Mouse (Mus musculus) lung, postnatal 0 days (tissue): ENCODE results near the gene Cmtm8. TPM values are rescaled to one million over a fixed set of nuclear protein-coding genes. Genes with fewer than 3 reads are reported as not detected.

Experiments
- ATAC-seq: fragments of 200-750 bp; cut with Nextera tagmentation; 2 replicates; pipeline ENCODE4 v1.8.0; 2017; ENCODE audit warnings: moderate library complexity
- DNase-seq: peaks from one replicate; pipeline ENCODE4 v3.0.0-alpha.2; 2016; ENCODE audit warnings: low spot score
- H3K27ac ChIP-seq: fragments of 300-500 bp; sonication (generic); 2 replicates; pipeline ENCODE4 v1.5.1; 2014; ENCODE audit warnings: antibody characterized with exemption, mild to moderate bottlenecking, low read length, mixed read lengths
- H3K27me3 ChIP-seq: fragments of 300-500 bp; sonication (generic); replicated peaks from 2 replicates; pipeline ENCODE4 v1.6.1; 2014; ENCODE audit warnings: low read length, mixed read lengths; ENCODE audit not compliant: insufficient read depth
- H3K36me3 ChIP-seq: fragments of 300-500 bp; sonication (generic); 2 replicates; pipeline ENCODE4 v1.6.1; 2014; ENCODE audit warnings: low read length, mixed read lengths; ENCODE audit not compliant: insufficient read depth
- H3K4me1 ChIP-seq: fragments of 300-500 bp; sonication (generic); 2 replicates; pipeline ENCODE4 v1.6.1; 2014; ENCODE audit warnings: antibody characterized with exemption, low read depth, low read length, mixed read lengths; ENCODE audit not compliant: insufficient read depth
- H3K4me2 ChIP-seq: fragments of 300-500 bp; sonication (generic); replicated peaks from 2 replicates; pipeline ENCODE4 v1.6.1; 2014; ENCODE audit warnings: low read depth, mild to moderate bottlenecking, low read length, moderate library complexity, mixed read lengths
- H3K4me3 ChIP-seq: fragments of 300-500 bp; sonication (generic); 2 replicates; pipeline ENCODE4 v1.5.1; 2014; ENCODE audit warnings: low read depth, low read length
- H3K9ac ChIP-seq: fragments of 300-500 bp; sonication (generic); replicated peaks from 2 replicates; pipeline ENCODE4 v1.6.1; 2014; ENCODE audit warnings: low read depth, mild to moderate bottlenecking
- H3K9me3 ChIP-seq: fragments of 300-500 bp; sonication (generic); 2 replicates; pipeline ENCODE4 v1.6.1; 2016; ENCODE audit warnings: low read length, mixed read lengths
- CTCF ChIP-seq: IDR thresholded peaks from 2 replicates; pipeline ENCODE4 v1.5.1; 2016; ENCODE audit warnings: antibody characterized with exemption, mild to moderate bottlenecking
- EP300 ChIP-seq: IDR thresholded peaks from 2 replicates; pipeline ENCODE4 v1.6.1; 2016; ENCODE audit warnings: antibody characterized with exemption, mild to moderate bottlenecking, control low read depth
- WGBS: fragments of 180-500 bp; shearing (Covaris S2); extraction: QIAGEN DNeasy Blood & Tissue Kit; methylation state at CpG from one replicate; pipeline ENCODE4 v1.1.7; 2014; 5-methylcytosine and 5-hydroxymethylcytosine counted together
- polyA plus RNA-seq: library from polyadenylated mRNA; unstranded; fragments of >200 nt; fragmentation: Nextera tagmentation; extraction: Ambion mirVana; gene quantifications from 2 replicates; pipeline ENCODE4 v1.2.1, GENCODE M21; 2015

Gene Cmtm8
- polyA plus RNA-seq, 1 experiment from 2014 or later: 130 TPM

DNA sequence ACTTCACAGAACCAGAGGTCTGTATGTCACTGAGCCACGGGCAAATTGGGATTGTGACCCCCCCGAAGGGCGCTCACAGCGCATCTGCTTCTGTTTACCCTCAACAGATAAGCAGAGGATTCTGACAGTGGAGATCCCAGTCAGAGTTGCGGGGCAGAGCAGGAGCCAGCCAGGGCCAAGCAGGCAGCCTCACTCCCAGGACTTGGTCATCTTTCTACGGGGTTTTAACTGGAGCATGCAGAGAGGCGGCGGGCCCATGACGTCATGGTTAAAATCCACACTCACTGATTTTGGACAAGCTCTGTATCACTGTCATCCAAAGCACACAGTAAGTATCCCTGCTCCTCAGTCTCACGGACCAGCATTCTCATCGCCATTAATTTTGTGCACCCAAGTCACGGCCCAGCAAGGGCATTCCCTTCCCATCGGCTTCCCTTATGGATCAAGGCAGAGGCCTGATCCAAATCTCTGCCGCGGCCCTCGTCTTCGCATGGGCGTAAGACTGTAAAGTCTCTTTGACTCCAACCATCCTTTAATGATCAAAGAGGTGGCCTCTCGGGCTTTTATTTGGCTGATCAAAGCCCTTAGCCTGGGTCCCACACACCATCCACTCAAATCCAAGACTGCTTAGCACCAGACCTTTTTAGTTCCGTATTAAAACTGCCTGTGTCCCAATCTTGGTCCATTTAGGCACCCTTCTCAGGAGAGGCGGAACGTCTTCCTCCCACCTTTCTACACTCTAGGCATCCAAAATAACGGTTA, 63.8 kb downstream of the Cmtm8 start:
- no peak for TF ChIP-seq EP300
- TF ChIP-seq CTCF: no peak
- H3K27me3 ChIP-seq: no peaks in the 10 kb centered on the region
- H3K27ac ChIP-seq: no peak overlapping the region
- DNase-seq (no peak), ATAC-seq (no peak)
- peak overlapping the region; percentile 95 for H3K4me2 ChIP-seq
- peak overlapping the region; percentile 55 for H3K4me3 ChIP-seq
- peaks cover 9% of the 10 kb centered on the region; the same call in 1 of the 2 replicates for H3K4me1 ChIP-seq
- H3K9me3 ChIP-seq: no peaks in the 10 kb centered on the region
- no peaks in the 10 kb centered on the region for H3K36me3 ChIP-seq
- H3K9ac ChIP-seq: peak overlapping the region; percentile 73
- WGBS: 42% methylated on average over 23 of the region's 23 CpGs

DNA sequence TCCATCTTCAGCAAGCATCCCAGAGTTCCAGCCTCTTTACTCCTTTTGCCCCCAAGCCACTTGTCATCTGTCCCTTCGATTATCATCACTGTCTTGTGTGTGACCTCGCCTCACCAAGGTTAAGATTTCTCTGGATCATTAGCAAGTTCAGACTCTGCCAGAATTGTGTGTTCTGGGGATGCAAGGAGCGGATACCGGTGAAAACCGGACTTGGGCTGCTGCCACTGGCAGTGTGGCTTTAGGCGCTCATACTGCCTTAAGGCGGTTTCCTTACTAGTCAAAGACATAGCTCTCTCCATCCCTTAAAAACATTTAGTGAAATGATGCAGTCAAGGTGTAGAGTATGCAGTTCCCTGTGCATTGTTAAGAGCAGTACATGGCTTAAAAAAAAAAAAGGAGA, 65.1 kb downstream of the Cmtm8 start:
- 90% methylated on average over 7 of the region's 7 CpGs for WGBS
- H3K27me3 ChIP-seq: no peaks in the 10 kb centered on the region
- no peaks in the 10 kb centered on the region for H3K36me3 ChIP-seq
- no peaks in the 10 kb centered on the region for H3K9me3 ChIP-seq
- no peak overlapping the region for H3K4me2 ChIP-seq
- H3K9ac ChIP-seq: no peak overlapping the region
- no peak overlapping the region for H3K27ac ChIP-seq
- H3K4me1 ChIP-seq: peaks cover 11% of the 10 kb centered on the region; the same call in 1 of the 2 replicates
- ATAC-seq: no peak
- no peak for TF ChIP-seq EP300
- TF ChIP-seq CTCF: no peak
- no peak overlapping the region for H3K4me3 ChIP-seq
- no peak for DNase-seq

DNA sequence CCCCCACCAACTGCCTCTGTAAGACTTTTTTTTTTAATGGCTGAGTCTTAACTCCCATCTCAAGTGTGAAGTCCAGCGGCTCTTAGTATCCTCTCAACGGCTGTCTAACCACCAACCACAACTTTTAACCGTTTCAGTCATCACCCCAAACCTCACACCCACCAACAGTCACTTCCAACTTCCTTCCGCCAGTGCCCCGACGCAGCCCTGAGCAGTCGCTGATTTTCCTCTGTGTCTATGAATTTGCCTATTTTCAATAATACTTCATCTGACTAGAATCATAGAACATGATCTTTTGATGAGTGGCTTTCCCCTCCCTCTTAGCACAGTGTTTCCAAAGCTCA, 65.9 kb downstream of the Cmtm8 start:
- no peaks in the 10 kb centered on the region for H3K9me3 ChIP-seq
- H3K4me3 ChIP-seq: no peak overlapping the region
- TF ChIP-seq CTCF: no peak
- no peak for TF ChIP-seq EP300
- H3K27ac ChIP-seq: no peak overlapping the region
- no peak overlapping the region for H3K4me2 ChIP-seq
- H3K36me3 ChIP-seq: no peaks in the 10 kb centered on the region
- H3K9ac ChIP-seq: no peak overlapping the region
- ATAC-seq: no peak
- WGBS: 64% methylated on average over 7 of the region's 7 CpGs
- H3K27me3 ChIP-seq: no peaks in the 10 kb centered on the region
- no peak for DNase-seq
- H3K4me1 ChIP-seq: peaks cover 11% of the 10 kb centered on the region; the same call in 1 of the 2 replicates

DNA sequence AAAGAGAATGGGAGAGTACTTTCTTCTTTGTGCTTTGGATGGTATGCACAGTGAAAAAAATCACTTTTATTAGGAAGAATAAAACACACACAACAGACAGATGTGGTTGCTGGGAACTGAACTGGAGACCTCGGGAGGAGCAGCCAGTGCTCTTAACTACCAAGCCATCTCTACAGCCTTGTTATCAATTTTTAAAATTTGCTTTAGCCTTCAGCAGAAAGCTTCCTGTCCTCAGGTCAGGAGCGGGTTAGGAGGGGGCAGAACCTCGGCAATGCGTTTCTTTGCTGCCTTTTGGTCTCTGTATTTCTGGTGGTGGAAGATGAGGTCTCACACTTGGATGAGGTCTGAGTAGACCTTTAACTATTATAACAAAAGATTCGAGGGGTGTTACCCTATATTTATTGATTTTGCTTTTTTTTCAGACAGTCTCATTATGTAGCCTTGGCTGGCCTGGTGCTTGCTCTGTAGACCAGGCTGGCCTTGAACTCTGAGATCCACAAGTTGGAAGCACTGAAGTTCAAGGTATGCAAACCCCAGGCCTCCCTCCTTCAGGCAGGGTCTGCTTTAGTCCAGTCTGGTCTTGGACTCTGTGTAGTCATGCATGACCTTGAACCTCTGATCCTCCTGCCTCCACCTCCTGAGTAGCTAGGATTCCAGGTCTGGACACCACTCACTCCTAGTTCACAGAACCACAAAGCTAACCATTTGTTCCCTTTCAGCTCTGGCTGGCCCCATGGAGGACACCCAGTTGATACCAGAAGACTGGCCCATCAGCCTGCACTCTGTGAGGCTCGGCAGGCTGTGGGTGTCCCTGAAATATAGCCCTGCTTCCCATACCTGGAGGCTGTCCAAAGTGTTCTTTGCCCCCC, 66.5 kb downstream of the Cmtm8 start:
- no peak overlapping the region for H3K27ac ChIP-seq

DNA sequence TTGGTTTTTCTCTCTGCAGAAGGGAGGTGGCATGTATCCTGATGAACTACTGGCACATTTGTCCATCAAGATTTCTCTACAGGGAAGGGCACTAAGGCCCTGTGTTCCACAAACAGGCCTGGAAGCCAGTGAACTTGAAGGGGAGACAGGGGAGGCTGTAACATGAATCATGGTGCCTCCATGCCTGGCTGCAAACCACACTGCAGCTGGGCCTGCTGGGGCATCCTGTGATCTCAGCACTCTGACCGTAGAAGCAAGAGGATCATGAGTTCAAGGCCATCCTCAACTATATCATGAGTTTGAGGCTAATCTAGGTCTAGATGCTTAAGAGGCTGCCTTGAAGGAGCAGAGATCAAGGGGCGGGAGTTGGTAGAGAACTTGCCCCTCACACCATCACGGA, 67.6 kb downstream of the Cmtm8 start:
- Histone ChIP-seq H3K9ac (no peak overlapping the region), H3K36me3 (no peaks in the 10 kb centered on the region), H3K27me3 (no peaks in the 10 kb centered on the region), H3K27ac (no peak overlapping the region), H3K4me3 (no peak overlapping the region), H3K4me1 (peaks cover 11% of the 10 kb centered on the region; the same call in 1 of the 2 replicates), H3K4me2 (no peak overlapping the region), H3K9me3 (no peaks in the 10 kb centered on the region)
- ATAC-seq (no peak), DNase-seq (no peak)
- 82% methylated on average over 3 of the region's 3 CpGs for WGBS
- TF ChIP-seq CTCF: no peak
- TF ChIP-seq EP300: no peak

More for the DNA sequence above, 66.5 kb downstream of the Cmtm8 start:
- H3K4me1 ChIP-seq: peaks cover 11% of the 10 kb centered on the region; the same call in 1 of the 2 replicates
- DNase-seq (no peak), ATAC-seq (no peak)
- H3K9ac ChIP-seq: no peak overlapping the region
- TF ChIP-seq CTCF (no peak), EP300 (no peak)
- H3K4me2 ChIP-seq: no peak overlapping the region
- no peaks in the 10 kb centered on the region for H3K9me3 ChIP-seq
- WGBS: 60% methylated on average over 6 of the region's 6 CpGs
- H3K4me3 ChIP-seq: no peak overlapping the region
- no peaks in the 10 kb centered on the region for H3K27me3 ChIP-seq
- no peaks in the 10 kb centered on the region for H3K36me3 ChIP-seq

DNA sequence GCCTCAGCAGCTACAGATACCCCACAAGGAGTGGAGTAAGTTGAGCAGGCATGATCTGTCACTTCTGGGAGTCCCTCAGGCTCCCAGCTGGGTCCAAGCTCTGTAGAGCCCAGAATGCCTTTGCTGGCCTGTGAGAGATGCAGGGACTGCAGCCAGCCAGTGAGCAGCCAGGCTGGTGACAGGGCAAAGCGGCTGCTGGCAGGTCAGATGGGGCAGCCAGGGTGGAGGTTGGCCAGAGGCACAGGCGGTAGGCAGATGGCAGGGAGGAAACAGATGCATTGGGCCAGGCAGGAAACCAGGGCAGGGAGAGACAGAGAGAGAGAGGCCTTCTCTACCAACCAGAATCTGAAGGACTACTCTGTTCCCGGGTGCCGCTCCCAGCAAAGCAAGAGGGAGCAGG, 68.7 kb downstream of the Cmtm8 start:
- Histone ChIP-seq H3K9me3 (no peaks in the 10 kb centered on the region), H3K4me3 (no peak overlapping the region), H3K27me3 (no peaks in the 10 kb centered on the region), H3K27ac (no peak overlapping the region), H3K4me2 (no peak overlapping the region), H3K9ac (no peak overlapping the region), H3K4me1 (peaks cover 7% of the 10 kb centered on the region; the same call in 1 of the 2 replicates), H3K36me3 (no peaks in the 10 kb centered on the region)
- WGBS: 53% methylated on average over 4 of the region's 4 CpGs
- no peak for TF ChIP-seq CTCF
- no peak for TF ChIP-seq EP300
- ATAC-seq (peak; percentile 32; the same call in 1 of the 2 replicates), DNase-seq (no peak)
